ENCODE assay signal across 15 mouse cellular contexts in genomic region chr17:45836731-45837130, GRCm38 (mm10).
DNase-seq lines count a peak whose midpoint lies in the region; ATAC-seq lines count a peak whose summit lies in the region.
"Had no signal": no experiment of that assay in that cellular context is flagged by ENCODE, and none has a peak within 500 bp of the region (broad histone marks: within the 10 kb centered on the region; RNA-seq: fewer than 3 reads in every experiment).

No protein-coding gene starts in this region.

- no peaks in the 10 kb centered on the region for H3K9me3 ChIP-seq in hindbrain, embryonic 13.5 days
- no peaks in the 10 kb centered on the region for H3K9me3 ChIP-seq in hindbrain, embryonic 10.5 days
- H3K9me3 ChIP-seq in limb, embryonic 12.5 days = 0 out of 2 replicates have a peak, but pooled peaks cover 2% of the 10 kb centered on the region
- no peaks in the 10 kb centered on the region for H3K9me3 ChIP-seq in limb, embryonic 10.5 days (replicated peaks)
- H3K9me3 ChIP-seq: heart, embryonic 10.5 days; liver, embryonic 12.5 days; neural tube, embryonic 12.5 days had no signal

- 50% methylated on average over 7 of the region's 7 CpGs for WGBS in hindbrain, embryonic 13.5 days
- WGBS in hindbrain, embryonic 10.5 days = 64% methylated on average over 7 of the region's 7 CpGs
- WGBS in limb, embryonic 12.5 days = 64% methylated on average over 7 of the region's 7 CpGs
- 63% methylated on average over 7 of the region's 7 CpGs for WGBS in limb, embryonic 10.5 days

- H3K27me3 ChIP-seq in hindbrain, embryonic 13.5 days = 0 out of 2 replicates have a peak, but pooled peaks cover 3% of the 10 kb centered on the region
- H3K27me3 ChIP-seq in hindbrain, embryonic 10.5 days (ENCODE audit: insufficient read depth, poor library complexity, severe bottlenecking) = no peaks in the 10 kb centered on the region; the same call in 1 of the 2 replicates
- H3K27me3 ChIP-seq in limb, embryonic 12.5 days = no peaks in the 10 kb centered on the region
- 0 out of 2 replicates have a peak, but pooled peaks cover 6% of the 10 kb centered on the region for H3K27me3 ChIP-seq in limb, embryonic 10.5 days (ENCODE audit: low read depth, poor library complexity, severe bottlenecking)
- H3K27me3 ChIP-seq: liver, embryonic 12.5 days; neural tube, embryonic 12.5 days; Patski had no signal

- no peak for ATAC-seq in hindbrain, embryonic 13.5 days (ENCODE audit: low FRiP score)
- no peak for ATAC-seq in limb, embryonic 12.5 days (ENCODE audit: insufficient number of reproducible peaks, insufficient read depth, low FRiP score, low TSS enrichment, low read depth)
- ATAC-seq: forebrain, embryonic 16.5 days; liver, embryonic 12.5 days had no signal

- H3K4me3 ChIP-seq in hindbrain, embryonic 13.5 days = no peak overlapping the region
- H3K4me3 ChIP-seq in hindbrain, embryonic 10.5 days = no peak overlapping the region
- H3K4me3 ChIP-seq in limb, embryonic 12.5 days (replicated peaks) = no peak overlapping the region
- H3K4me3 ChIP-seq in limb, embryonic 10.5 days = no peak overlapping the region
- H3K4me3 ChIP-seq: heart, embryonic 10.5 days; liver, embryonic 12.5 days; neural tube, embryonic 12.5 days had no signal

- H3K36me3 ChIP-seq in hindbrain, embryonic 13.5 days = no peaks in the 10 kb centered on the region
- no peaks in the 10 kb centered on the region for H3K36me3 ChIP-seq in hindbrain, embryonic 10.5 days
- H3K36me3 ChIP-seq in limb, embryonic 12.5 days = no peaks in the 10 kb centered on the region
- no peaks in the 10 kb centered on the region for H3K36me3 ChIP-seq in limb, embryonic 10.5 days
- H3K36me3 ChIP-seq: heart, embryonic 10.5 days; liver, embryonic 12.5 days; neural tube, embryonic 12.5 days had no signal

- H3K9ac ChIP-seq in hindbrain, embryonic 13.5 days = 0 out of 2 replicates have a peak overlapping the region, but pooled peaks have one; percentile 35
- H3K9ac ChIP-seq in limb, embryonic 12.5 days (replicated peaks) = no peak overlapping the region
- H3K9ac ChIP-seq: liver, embryonic 12.5 days; neural tube, embryonic 12.5 days had no signal

- peaks cover 13% of the 10 kb centered on the region for H3K4me1 ChIP-seq in hindbrain, embryonic 13.5 days (replicated peaks)
- H3K4me1 ChIP-seq in hindbrain, embryonic 10.5 days (replicated peaks) = peaks cover 10% of the 10 kb centered on the region
- H3K4me1 ChIP-seq in limb, embryonic 12.5 days (replicated peaks) = peaks cover 8% of the 10 kb centered on the region; the same call in 1 of the 2 replicates
- peaks cover 16% of the 10 kb centered on the region for H3K4me1 ChIP-seq in limb, embryonic 10.5 days
- H3K4me1 ChIP-seq: liver, embryonic 12.5 days had no signal

- peak; percentile 25 to 33 for DNase-seq in cerebellum, postnatal 14 days
- no peak for DNase-seq in cerebellum, adult 11-12 months
- no peak for DNase-seq in hindbrain, embryonic 10.5 days (ENCODE audit: low spot score)
- no peak for DNase-seq in limb, embryonic 10.5 days (ENCODE audit: low spot score)
- DNase-seq in 3T3-L1 (ENCODE audit: low read depth, low spot score) = peak; percentile 53
- no peak for DNase-seq in ovary, adult 18-20 months (ENCODE audit: low spot score)
- DNase-seq: adrenal gland, postnatal 36 days; gastrocnemius, postnatal 36 days had no signal

- H3K4me2 ChIP-seq in hindbrain, embryonic 13.5 days = no peak overlapping the region
- H3K4me2 ChIP-seq in limb, embryonic 12.5 days = no peak overlapping the region
- H3K4me2 ChIP-seq: liver, embryonic 12.5 days; neural tube, embryonic 12.5 days had no signal

- no peak overlapping the region for H3K27ac ChIP-seq in hindbrain, embryonic 13.5 days
- no peak overlapping the region for H3K27ac ChIP-seq in hindbrain, embryonic 10.5 days
- 0 out of 2 replicates have a peak overlapping the region, but pooled peaks have one; percentile 2 for H3K27ac ChIP-seq in limb, embryonic 12.5 days
- no peak overlapping the region for H3K27ac ChIP-seq in limb, embryonic 10.5 days
- H3K27ac ChIP-seq: heart, embryonic 10.5 days; liver, embryonic 12.5 days; neural tube, embryonic 12.5 days had no signal

Comparison
In these comparisons a context has a peak if more than half of its experiments do, and no peak if none do; other contexts are left out.
1. DNase-seq: peak in cerebellum, postnatal 14 days (2 of 2) and 3T3-L1 (single experiment); none in cerebellum, adult 11-12 months (single experiment), hindbrain, embryonic 10.5 days (single experiment), limb, embryonic 10.5 days (single experiment) and ovary, adult 18-20 months (single experiment).